Mouse (Mus musculus) kidney, embryonic 16.5 days (tissue): ENCODE results near the gene Scnm1. TPM values are rescaled to one million over a fixed set of nuclear protein-coding genes. Genes with fewer than 3 reads are reported as not detected.
"Not testable (repeated sequence)": the region's sequence is repeated elsewhere in the genome, so short reads cannot be mapped to it uniquely, and the experiment has no call there.

Source experiments
- ATAC-seq: fragments of 200-750 bp; cut with Nextera tagmentation; 2 replicates; pipeline ENCODE4 v1.8.0; 2017; ENCODE audit warnings: moderate TSS enrichment; ENCODE audit not compliant: low FRiP score, low TSS enrichment
- H3K27ac ChIP-seq: fragments of 300-500 bp; sonication (generic); 2 replicates; pipeline ENCODE4 v1.5.1; 2014; ENCODE audit warnings: low read length
- H3K27me3 ChIP-seq: fragments of 300-500 bp; sonication (generic); 2 replicates; pipeline ENCODE4 v1.6.1; 2014; ENCODE audit warnings: low read length, control low read depth, mixed read lengths; ENCODE audit not compliant: insufficient read depth
- H3K36me3 ChIP-seq: fragments of 300-500 bp; sonication (generic); 2 replicates; pipeline ENCODE4 v1.6.1; 2014; ENCODE audit warnings: low read length, control low read depth, mixed read lengths; ENCODE audit not compliant: insufficient read depth
- H3K4me1 ChIP-seq: fragments of 300-500 bp; sonication (generic); 2 replicates; pipeline ENCODE4 v1.6.1; 2014; ENCODE audit warnings: low read length, control low read depth, mixed read lengths; ENCODE audit not compliant: insufficient read depth
- H3K4me2 ChIP-seq: fragments of 300-500 bp; sonication (generic); replicated peaks from 2 replicates; pipeline ENCODE4 v1.6.1; 2014; ENCODE audit warnings: low read depth, low read length
- H3K4me3 ChIP-seq: fragments of 300-500 bp; sonication (generic); 2 replicates; pipeline ENCODE4 v1.5.1; 2014; ENCODE audit warnings: mild to moderate bottlenecking, low read length
- H3K9ac ChIP-seq: fragments of 300-500 bp; sonication (generic); replicated peaks from 2 replicates; pipeline ENCODE4 v1.6.1; 2014; ENCODE audit warnings: low read length
- H3K9me3 ChIP-seq: fragments of 300-500 bp; sonication (generic); 2 replicates; pipeline ENCODE4 v1.6.1; 2016; ENCODE audit warnings: low read length, control low read depth
- WGBS: fragments of 180-500 bp; shearing (Covaris S2); extraction: QIAGEN DNeasy Blood & Tissue Kit; methylation state at CpG from one replicate; pipeline ENCODE4 v1.1.7; 2014; 5-methylcytosine and 5-hydroxymethylcytosine counted together
- polyA plus RNA-seq: library from polyadenylated mRNA; unstranded; fragments of >200 nt; fragmentation: Nextera tagmentation; extraction: Ambion mirVana; gene quantifications from 2 replicates; pipeline ENCODE4 v1.2.1, GENCODE M21; 2015

Scnm1 gene
- polyA plus RNA-seq, 1 experiment from 2014 or later: 71.6 TPM

- peaks cover 41% of the 10 kb centered on the region for H3K36me3 ChIP-seq
- peaks cover under 1% of the 10 kb centered on the region for H3K4me1 ChIP-seq
- H3K27ac ChIP-seq: no peak overlapping the region
- no peak overlapping the region for H3K4me2 ChIP-seq
- H3K9ac ChIP-seq: no peak overlapping the region
- 59% methylated on average over 2 of the region's 2 CpGs for WGBS
- H3K9me3 ChIP-seq: no peaks in the 10 kb centered on the region
- no peak for ATAC-seq
- no peak overlapping the region for H3K4me3 ChIP-seq
- H3K27me3 ChIP-seq: no peaks in the 10 kb centered on the region
Observed at GRCm38 (mm10) chr3:95117751-95118150, 16.1 kb downstream of the Scnm1 start.

DNA sequence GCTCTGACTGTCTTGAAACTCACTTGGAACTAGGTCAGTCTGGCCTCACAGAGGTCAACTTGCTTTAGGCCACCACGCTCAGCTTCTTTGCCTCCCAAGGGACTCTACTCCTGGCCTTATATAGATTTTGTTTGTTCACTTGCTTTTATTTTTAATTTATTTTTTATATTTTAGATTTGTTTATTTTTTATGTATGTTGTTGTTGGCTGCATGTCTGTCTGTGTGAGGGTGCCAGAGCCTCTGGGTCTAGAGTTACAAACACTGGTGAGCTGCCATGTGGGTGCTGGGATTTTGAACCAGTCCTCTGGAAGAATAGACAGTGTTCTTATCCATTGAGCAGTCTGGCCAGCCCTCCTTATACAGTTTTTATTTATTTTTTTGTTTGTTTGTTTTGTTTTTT is 21.1 kb downstream of the Scnm1 start:
- Histone ChIP-seq H3K4me3 (no peak overlapping the region), H3K4me1 (peaks cover 9% of the 10 kb centered on the region), H3K4me2 (peak overlapping the region; percentile 55; the same call in 1 of the 2 replicates), H3K9me3 (no peaks in the 10 kb centered on the region), H3K27ac (no peak overlapping the region), H3K9ac (peak overlapping the region; percentile 39; the same call in 1 of the 2 replicates), H3K36me3 (peaks cover 6% of the 10 kb centered on the region; the same call in 1 of the 2 replicates), H3K27me3 (no peaks in the 10 kb centered on the region)
- 88% methylated on average over 1 of the region's 1 CpGs for WGBS
- ATAC-seq: no peak

GRCm38 (mm10) chr3:95110911-95111726 is 22.7 kb downstream of the Scnm1 start, which contains the start of gene Vps72:
Gene Vps72, plus strand, starts transcription at chr3:95111022.
- Histone ChIP-seq H3K4me2 (peak within 1 kb of the TSS; percentile 55), H3K9ac (peak within 1 kb of the TSS; percentile 93), H3K9me3 (no peaks in the 10 kb centered on the region), H3K27me3 (no peaks in the 10 kb centered on the region), H3K27ac (peak within 1 kb of the TSS; percentile 98), H3K4me1 (peaks cover 9% of the 10 kb centered on the region), H3K4me3 (peak within 1 kb of the TSS; percentile 85), H3K36me3 (peaks cover 6% of the 10 kb centered on the region; the same call in 1 of the 2 replicates)
- peak; percentile 73 for ATAC-seq
- WGBS: under 1% methylated on average over 54 of the region's 54 CpGs

GRCm38 (mm10) chr3:95107898-95108297 is 25.9 kb downstream of the Scnm1 start:
- peaks cover 18% of the 10 kb centered on the region for H3K4me1 ChIP-seq
- H3K9me3 ChIP-seq: no peaks in the 10 kb centered on the region
- no peak overlapping the region for H3K4me3 ChIP-seq
- no peak for ATAC-seq
- no peak overlapping the region for H3K9ac ChIP-seq
- no peak overlapping the region for H3K4me2 ChIP-seq
- 81% methylated on average over 2 of the region's 2 CpGs for WGBS
- no peaks in the 10 kb centered on the region for H3K27me3 ChIP-seq
- no peak overlapping the region for H3K27ac ChIP-seq
- H3K36me3 ChIP-seq: no peaks in the 10 kb centered on the region

- H3K27ac ChIP-seq, H3K9me3 ChIP-seq, ATAC-seq, H3K27me3 ChIP-seq, H3K9ac ChIP-seq, H3K36me3 ChIP-seq: not testable (repeated sequence)
- peak overlapping the region; percentile 61 for H3K4me2 ChIP-seq
- peak overlapping the region; percentile 100 for H3K4me3 ChIP-seq
- peaks cover 13% of the 10 kb centered on the region for H3K4me1 ChIP-seq
Observed at GRCm38 (mm10) chr3:95107308-95107707, 26.5 kb downstream of the Scnm1 start.

DNA sequence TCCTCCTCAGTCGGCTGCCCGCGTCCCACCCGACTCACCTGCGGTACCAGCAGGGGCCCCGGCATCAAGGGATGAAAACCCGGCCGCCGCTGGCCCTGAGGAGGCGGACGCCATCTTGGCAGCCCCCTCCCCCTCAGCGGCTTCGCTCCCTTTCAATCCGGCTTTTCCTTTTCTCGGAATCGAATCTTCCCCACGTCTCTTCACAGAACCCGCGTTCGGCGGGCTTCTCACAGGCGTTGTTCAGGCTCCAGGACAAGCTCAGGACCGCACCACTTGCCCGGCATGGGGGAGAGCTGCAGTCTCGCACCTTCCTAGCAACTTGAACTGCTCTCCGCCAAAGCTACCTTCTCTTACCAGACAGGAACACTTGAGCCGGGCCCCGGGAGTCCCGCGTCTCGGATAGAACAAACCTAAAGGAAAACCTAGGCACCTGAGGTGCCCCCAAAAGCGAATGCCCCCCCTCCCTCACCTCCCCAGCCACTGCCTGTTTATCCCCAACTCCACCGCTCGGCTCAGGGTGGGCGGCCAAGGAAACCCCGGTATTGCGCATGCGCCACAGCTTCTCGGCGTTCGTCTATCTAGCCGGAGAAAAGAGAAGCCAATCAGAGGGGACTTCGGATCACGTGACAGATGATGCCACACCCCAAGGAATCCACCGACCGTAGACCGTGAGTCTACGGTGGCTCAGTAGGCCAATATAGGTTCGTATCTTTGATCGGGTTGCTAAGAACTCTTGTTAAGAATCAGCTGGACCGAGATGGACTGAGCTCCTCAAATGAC is 27.3 kb downstream of the Scnm1 start, which contains the start of gene Pip5k1a:
Gene Pip5k1a, minus strand, starts transcription at position 593 of the 780 bp plus-strand sequence.
- Histone ChIP-seq H3K4me2 (peak within 1 kb of the TSS; percentile 77), H3K27me3 (no peaks in the 10 kb centered on the region), H3K36me3 (0 out of 2 replicates have a peak, but pooled peaks cover 3% of the 10 kb centered on the region), H3K9me3 (no peaks in the 10 kb centered on the region), H3K9ac (peak within 1 kb of the TSS; percentile 97), H3K4me3 (peak within 1 kb of the TSS; percentile 100), H3K4me1 (peaks cover 9% of the 10 kb centered on the region), H3K27ac (peak within 1 kb of the TSS; percentile 89)
- under 1% methylated on average over 51 of the region's 51 CpGs for WGBS
- ATAC-seq: peak; percentile 92

GRCm38 (mm10) chr3:95105586-95106337 is 28.0 kb downstream of the Scnm1 start:
- Histone ChIP-seq H3K9ac (peak overlapping the region; percentile 97), H3K27ac (peak overlapping the region; percentile 89), H3K4me3 (peak overlapping the region; percentile 100), H3K36me3 (0 out of 2 replicates have a peak, but pooled peaks cover 3% of the 10 kb centered on the region), H3K4me1 (peaks cover 9% of the 10 kb centered on the region), H3K4me2 (peak overlapping the region; percentile 77), H3K9me3 (no peaks in the 10 kb centered on the region), H3K27me3 (no peaks in the 10 kb centered on the region)
- no peak for ATAC-seq
- WGBS: 0% methylated on average over 16 of the region's 16 CpGs

DNA sequence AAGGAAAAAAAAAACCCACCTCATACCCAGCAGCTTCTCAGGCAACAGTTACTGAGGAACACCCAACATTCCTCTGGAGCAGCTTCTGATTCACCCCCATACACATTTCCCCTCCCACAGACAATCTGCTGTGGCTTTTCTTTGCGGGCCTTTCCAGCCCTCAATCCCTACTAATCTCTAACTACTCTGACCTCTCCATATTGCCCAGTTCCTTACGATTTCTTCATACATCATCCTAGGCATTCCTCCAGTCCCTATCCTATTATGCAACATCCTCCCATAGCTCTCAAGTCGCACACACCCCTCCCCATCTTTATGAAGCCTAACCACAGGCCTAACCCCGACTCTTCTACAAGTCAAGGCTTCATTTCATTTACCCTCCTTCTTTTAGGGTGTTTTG is 28.7 kb downstream of the Scnm1 start:
- no peak for ATAC-seq
- peak overlapping the region; percentile 97 for H3K9ac ChIP-seq
- no peak overlapping the region for H3K27ac ChIP-seq
- H3K36me3 ChIP-seq: 0 out of 2 replicates have a peak, but pooled peaks cover 3% of the 10 kb centered on the region
- no peaks in the 10 kb centered on the region for H3K27me3 ChIP-seq
- H3K9me3 ChIP-seq: no peaks in the 10 kb centered on the region
- peak overlapping the region; percentile 100 for H3K4me3 ChIP-seq
- WGBS: 55% methylated on average over 4 of the region's 4 CpGs
- H3K4me1 ChIP-seq: peaks cover 9% of the 10 kb centered on the region
- H3K4me2 ChIP-seq: peak overlapping the region; percentile 77

GRCm38 (mm10) chr3:95100854-95101253 is 33.0 kb downstream of the Scnm1 start:
- no peak for ATAC-seq
- 34% methylated on average over 2 of the region's 2 CpGs for WGBS
- no peak overlapping the region for H3K4me2 ChIP-seq
- no peaks in the 10 kb centered on the region for H3K9me3 ChIP-seq
- H3K4me1 ChIP-seq: peaks cover 9% of the 10 kb centered on the region
- H3K9ac ChIP-seq: no peak overlapping the region
- peaks cover 6% of the 10 kb centered on the region; the same call in 1 of the 2 replicates for H3K36me3 ChIP-seq
- H3K27me3 ChIP-seq: no peaks in the 10 kb centered on the region
- no peak overlapping the region for H3K4me3 ChIP-seq
- H3K27ac ChIP-seq: no peak overlapping the region
